Mouse (Mus musculus) layer of hippocampus, postnatal 36 days (tissue): ENCODE results near the gene 5430402E10Rik. TPM values are rescaled to one million over a fixed set of nuclear protein-coding genes. Genes with fewer than 3 reads are reported as not detected.
"Not testable (repeated sequence)": the region's sequence is repeated elsewhere in the genome, so short reads cannot be mapped to it uniquely, and the experiment has no call there.

Experiments
- DNase-seq, 2 experiments: peaks; one replicate each; pipeline ENCODE4 v3.0.0; 2022
- total RNA-seq, 2 experiments: library from RNA; stranded (reverse); gene quantifications; 2 replicates each; pipeline ENCODE4 v1.2.3; 2021

Gene 5430402E10Rik
- not detected for total RNA-seq

DNA sequence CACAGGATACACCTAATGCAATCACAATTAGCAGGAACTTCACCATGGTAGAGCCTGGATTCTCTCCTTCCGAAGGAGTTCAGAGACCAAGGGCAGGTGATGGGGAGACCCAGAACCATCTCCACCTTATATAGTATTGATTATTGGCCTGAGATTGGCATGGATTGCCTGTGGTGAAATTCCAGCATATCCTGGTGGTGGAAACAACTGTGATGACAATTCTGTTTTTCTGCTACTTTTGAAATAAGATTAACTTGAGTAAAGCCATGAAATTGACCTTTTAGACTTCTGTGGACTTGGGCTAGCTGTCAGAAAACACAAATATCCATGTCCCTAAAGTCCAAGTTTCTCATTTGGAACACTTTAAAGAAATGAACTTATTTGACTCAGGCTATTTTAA is at the start of gene 5430402E10Rik:
Gene 5430402E10Rik, minus strand, starts transcription at position 101 of the 400 bp plus-strand sequence.
- DNase-seq = not testable (repeated sequence)

DNA sequence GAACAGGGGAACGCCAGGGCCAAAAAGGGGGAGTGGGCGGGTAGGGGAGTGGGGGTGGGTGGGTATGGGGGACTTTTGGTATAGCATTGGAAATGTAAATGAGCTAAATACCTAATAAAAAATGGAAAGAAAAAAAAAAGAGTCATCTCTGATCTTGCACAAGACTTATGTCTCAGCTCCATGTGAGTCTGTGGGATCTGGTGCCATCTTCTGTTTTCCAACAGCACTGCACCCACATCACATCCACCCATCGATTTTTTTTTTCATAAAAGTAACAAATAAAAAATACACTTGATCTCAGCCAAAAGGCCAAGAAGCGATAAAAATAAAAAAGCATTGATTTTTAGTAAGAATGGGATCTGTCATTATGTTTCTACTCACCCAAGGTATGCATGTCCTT is 44.8 kb downstream of the 5430402E10Rik start:
- DNase-seq = not testable (repeated sequence)

Other genes starting within 250 kb of the 5430402E10Rik start
- 10 to 100 TPM; 12.7 to 13.7 TPM for gene Prkx, start 128.8 kb downstream of the 5430402E10Rik start, total RNA-seq
- not detected for gene Pbsn, start 71.4 kb downstream of the 5430402E10Rik start, total RNA-seq
- not detected for gene Gm14744, start 60.3 kb downstream of the 5430402E10Rik start, total RNA-seq
- not detected for gene Obp1a, start 166.3 kb upstream of the 5430402E10Rik start, total RNA-seq
- gene Gm5938, start 200.4 kb upstream of the 5430402E10Rik start, total RNA-seq = not detected